Mouse (Mus musculus) heart, embryonic 16.5 days (tissue): ENCODE data around the gene Vmn2r121. TPM values are rescaled to one million over a fixed set of nuclear protein-coding genes. Genes with fewer than 3 reads are reported as not detected.

ENCODE experiments used
- ATAC-seq: fragments of 200-750 bp; cut with Nextera tagmentation; replicated peaks from 2 replicates; pipeline ENCODE4 v1.8.0; 2017; ENCODE audit warnings: moderate number of reproducible peaks; ENCODE audit not compliant: insufficient read depth, low FRiP score; ENCODE audit errors: extremely low read depth
- H3K27ac ChIP-seq: fragments of 300-500 bp; sonication (generic); 2 replicates; pipeline ENCODE4 v1.5.1; 2014; ENCODE audit warnings: mild to moderate bottlenecking, low read length, control low read depth, moderate library complexity
- H3K27me3 ChIP-seq: fragments of 300-500 bp; sonication (generic); 2 replicates; pipeline ENCODE4 v1.6.1; 2014; ENCODE audit warnings: low read length, mixed read lengths; ENCODE audit not compliant: control insufficient read depth, insufficient read depth
- H3K36me3 ChIP-seq: fragments of 300-500 bp; sonication (generic); 2 replicates; pipeline ENCODE4 v1.6.1; 2014; ENCODE audit not compliant: control insufficient read depth, insufficient read depth
- H3K4me1 ChIP-seq: fragments of 300-500 bp; sonication (generic); 2 replicates; pipeline ENCODE4 v1.6.1; 2014; ENCODE audit warnings: low read length, mixed read lengths; ENCODE audit not compliant: control insufficient read depth, insufficient read depth
- H3K4me2 ChIP-seq: fragments of 300-500 bp; sonication (generic); 2 replicates; pipeline ENCODE4 v1.6.1; 2014; ENCODE audit warnings: low read depth, mild to moderate bottlenecking, control low read depth, low read length
- H3K4me3 ChIP-seq: fragments of 300-500 bp; sonication (generic); 2 replicates; pipeline ENCODE4 v1.5.1; 2014; ENCODE audit warnings: mild to moderate bottlenecking, control low read depth, low read length
- H3K9ac ChIP-seq: fragments of 300-500 bp; sonication (generic); 2 replicates; pipeline ENCODE4 v1.6.1; 2014; ENCODE audit warnings: low read length, control low read depth
- H3K9me3 ChIP-seq: fragments of 300-500 bp; sonication (generic); replicated peaks from 2 replicates; pipeline ENCODE4 v1.6.1; 2016; ENCODE audit warnings: low read length; ENCODE audit not compliant: control insufficient read depth
- WGBS: fragments of 180-500 bp; shearing (Covaris S2); extraction: QIAGEN DNeasy Blood & Tissue Kit; methylation state at CpG from one replicate; pipeline ENCODE4 v1.1.7; 2014; 5-methylcytosine and 5-hydroxymethylcytosine counted together
- polyA plus RNA-seq: library from polyadenylated mRNA; unstranded; fragments of >200 nt; fragmentation: Nextera tagmentation; extraction: Ambion mirVana; gene quantifications from 2 replicates; pipeline ENCODE4 v1.2.1, GENCODE M21; 2015

The Vmn2r121 gene
- not detected in 2 replicates for polyA plus RNA-seq

DNA sequence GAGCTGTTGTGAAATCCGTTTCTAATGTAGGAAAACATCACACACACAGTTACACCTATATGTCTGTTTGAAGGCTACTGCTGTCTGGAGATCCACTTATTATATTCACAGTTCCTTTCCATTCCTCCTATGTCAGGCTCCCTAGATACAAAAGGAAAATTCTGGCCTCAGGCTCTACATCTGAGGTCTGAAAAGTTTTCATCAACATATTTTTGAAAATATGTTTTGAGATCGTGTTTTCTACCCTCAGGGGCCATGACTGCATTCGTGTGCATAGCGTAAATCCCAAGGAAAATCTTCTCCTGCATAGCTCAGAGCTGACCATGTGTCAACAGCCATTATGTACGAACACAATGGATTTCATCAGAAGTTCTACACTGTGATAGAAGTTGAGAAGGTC, at the start of gene Vmn2r121:
Gene Vmn2r121, minus strand, starts transcription at position 101 of the 400 bp plus-strand sequence.
- Histone ChIP-seq H3K9me3 (0 out of 2 replicates have a peak, but pooled peaks cover 2% of the 10 kb centered on the region), H3K36me3 (no peaks in the 10 kb centered on the region), H3K4me3 (no peak within 1 kb of the TSS), H3K27me3 (no peaks in the 10 kb centered on the region), H3K4me2 (no peak within 1 kb of the TSS), H3K9ac (no peak within 1 kb of the TSS), H3K4me1 (no peaks in the 10 kb centered on the region), H3K27ac (no peak within 1 kb of the TSS)
- WGBS, result 62% methylated on average over 5 of the region's 5 CpGs
- no peak for ATAC-seq
